Mouse (Mus musculus) heart, postnatal 25 days (tissue): Measurements from ENCODE around the gene Bcar3. TPM values are rescaled to one million over a fixed set of nuclear protein-coding genes. Genes with fewer than 3 reads are reported as not detected.
"Not testable (repeated sequence)": the region's sequence is repeated elsewhere in the genome, so short reads cannot be mapped to it uniquely, and the experiment has no call there.

Source experiments
- DNase-seq: peaks from one replicate; pipeline ENCODE4 v3.0.0; 2022; ENCODE audit warnings: low spot score
- intact Hi-C: fragments of 180-260 bp; cut with DNase I; formaldehyde crosslinking; loops from one replicate; pipeline ENCODE4 v1.15.1; 2025
- total RNA-seq, 2 experiments: library from RNA; stranded (reverse); gene quantifications; 2 replicates each; pipeline ENCODE4 v1.2.3; 2021

Bcar3 gene
- total RNA-seq, 2 experiments from 2014 or later, result 6.4 to 7.2 TPM

DNA sequence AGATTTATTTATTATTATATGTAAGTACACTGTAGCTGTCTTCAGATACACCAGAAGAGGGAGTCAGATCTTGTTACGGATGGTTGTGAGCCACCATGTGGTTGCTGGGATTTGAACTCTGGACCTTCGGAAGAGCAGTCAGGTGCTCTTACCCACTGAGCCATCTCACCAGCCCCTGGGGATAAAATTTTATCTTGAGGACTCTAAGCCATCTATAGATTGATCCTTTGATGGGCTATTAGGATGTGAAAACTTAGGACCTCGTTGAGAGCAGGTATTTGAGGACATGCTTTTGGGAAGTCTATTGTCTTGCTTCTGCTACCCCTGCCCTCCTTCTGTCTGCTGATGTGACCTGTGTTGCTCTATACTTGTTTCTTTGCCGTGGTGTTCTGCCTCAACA, 4.6 kb upstream of the Bcar3 start:
- DNase-seq, result not testable (repeated sequence)
- intact Hi-C loops, result loop anchor here (2.0 kb wide), 1 partner anchor 15 kb away; the partner anchor contains the start of gene Dnttip2

DNA sequence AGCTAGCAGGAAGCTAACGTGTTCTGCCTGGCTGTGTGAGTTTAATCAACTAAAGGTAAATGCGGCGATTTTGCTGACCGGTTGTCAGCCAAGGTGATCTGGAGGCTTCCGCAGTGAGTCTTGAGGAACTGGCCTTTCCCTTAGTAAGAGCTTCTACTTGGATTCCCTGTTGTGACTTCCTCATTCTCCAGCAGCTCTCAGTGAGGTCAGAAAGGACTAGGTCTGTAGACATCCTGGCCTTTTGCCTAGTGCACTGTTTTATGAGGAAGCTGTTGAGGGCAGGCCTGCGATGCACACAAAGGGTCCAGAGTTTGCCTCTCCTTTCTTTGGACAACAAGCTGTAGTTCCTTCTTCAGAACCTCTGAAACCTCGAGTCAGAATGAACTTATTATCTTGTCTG, 3.2 kb upstream of the Bcar3 start:
- intact Hi-C loops, result loop anchor here (10.0 kb wide), 2 partner anchors 326 to 634 kb away; partner anchors contain the start of gene 1810037I17Rik
- no peak for DNase-seq

DNA sequence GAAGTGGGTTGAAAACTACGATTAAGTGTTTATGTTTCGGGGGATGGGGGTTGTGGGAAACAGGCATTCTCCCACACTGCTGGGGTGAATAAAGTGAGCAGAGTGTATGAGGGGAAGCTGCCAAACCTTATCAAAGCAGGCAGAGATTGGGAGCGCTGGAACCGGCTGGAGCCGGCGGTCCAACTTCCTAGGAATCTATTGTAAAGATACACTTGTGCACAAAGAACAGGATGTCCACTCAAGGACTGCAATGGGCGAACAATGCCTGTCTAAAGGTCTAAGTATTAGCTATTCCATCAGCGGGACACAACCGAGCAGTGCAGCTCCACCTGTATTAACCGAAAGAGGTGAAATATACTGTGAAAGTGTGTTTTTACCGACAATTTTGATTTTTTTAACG, 2.1 kb upstream of the Bcar3 start:
- DNase-seq, result peak; percentile 33
- intact Hi-C loops, result loop anchor here (10.0 kb wide), 2 partner anchors 327 to 633 kb away; partner anchors contain the start of gene 1810037I17Rik

DNA sequence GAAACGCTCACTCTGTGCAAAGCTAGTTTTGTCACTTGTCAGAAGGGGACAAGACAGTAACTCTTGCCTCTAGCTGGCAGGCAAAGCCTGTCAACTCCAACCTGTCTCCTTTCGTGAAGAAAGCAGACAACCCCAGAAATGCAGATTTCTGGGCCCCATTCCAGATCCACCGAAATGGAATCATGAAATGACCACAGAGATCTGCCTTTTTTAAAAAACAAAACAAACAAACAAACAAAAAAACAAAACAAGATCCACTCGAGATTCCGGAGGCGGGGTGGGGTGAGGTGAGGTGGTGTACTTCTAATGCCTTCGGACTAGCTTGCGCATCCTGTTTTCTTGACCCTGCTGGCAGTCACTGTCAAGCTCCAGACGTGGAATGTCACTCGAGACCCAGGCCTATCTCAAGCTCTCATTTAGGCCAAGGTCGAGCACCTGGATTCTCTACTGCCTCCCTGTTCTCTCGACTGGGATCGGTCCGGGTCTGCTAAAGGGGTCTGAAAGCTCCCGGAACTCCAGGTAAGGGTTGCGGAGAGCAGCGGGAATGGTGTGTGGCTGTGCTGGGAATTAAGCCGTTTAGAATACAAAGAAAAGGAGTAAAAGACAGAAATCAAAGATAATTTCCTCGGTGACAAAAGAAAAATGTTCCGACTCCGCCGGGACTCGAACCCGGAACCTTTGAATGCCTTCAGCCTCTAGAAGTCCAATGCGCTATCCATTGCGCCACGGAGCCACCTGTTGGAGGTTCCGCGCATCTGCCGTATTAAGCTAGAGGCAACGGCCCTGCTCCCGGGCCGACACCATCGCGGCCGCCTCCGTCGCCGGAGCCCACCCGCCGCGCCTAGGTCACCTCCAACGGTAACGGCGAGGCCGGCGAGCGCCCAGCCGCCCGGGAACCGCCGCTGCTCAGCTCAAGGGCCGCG, 1.4 kb upstream of the Bcar3 start:
- peak; percentile 89 for DNase-seq
- intact Hi-C loops, result loop anchor here (10.0 kb wide), 2 partner anchors 328 to 632 kb away; partner anchors contain the start of gene 1810037I17Rik

DNA sequence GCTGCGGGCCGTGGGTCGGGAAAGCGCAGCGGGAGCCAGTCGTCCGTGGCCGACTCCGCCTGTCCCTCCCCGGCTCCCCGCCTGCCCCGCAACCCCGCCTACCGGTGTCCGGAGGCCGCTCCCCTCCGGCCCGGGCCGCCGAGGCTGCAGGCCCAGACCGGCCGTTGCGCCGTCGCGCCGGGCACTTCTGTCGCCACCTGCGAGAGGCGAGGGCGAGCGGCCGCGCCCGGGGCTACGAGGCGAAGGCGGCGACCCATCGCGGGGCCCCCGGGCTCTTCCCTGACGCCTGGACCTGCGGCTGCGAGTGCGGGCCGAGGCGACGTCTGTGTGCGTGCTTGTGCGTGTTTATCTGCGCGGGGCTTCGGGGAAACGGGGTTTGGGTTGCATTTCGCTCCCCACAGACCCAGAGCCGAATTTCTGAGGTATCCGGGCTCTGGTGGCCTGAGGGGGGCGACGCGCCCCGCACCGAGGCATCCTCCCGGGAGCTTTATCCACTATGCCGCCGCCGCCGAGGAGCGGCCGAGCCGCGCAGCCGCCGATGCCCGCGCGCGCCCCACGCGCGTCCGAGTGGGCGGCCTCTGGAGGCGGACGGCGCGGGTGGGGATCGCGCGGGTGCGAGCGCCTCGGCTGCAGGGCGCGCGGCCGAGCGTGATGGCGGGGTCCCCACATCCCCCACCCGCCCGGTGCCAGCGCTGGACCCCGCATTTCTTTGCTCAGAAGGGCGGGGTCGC, 548 bp upstream of the Bcar3 start:
- peak; percentile 83 for DNase-seq
- intact Hi-C loops, result loop anchor here (10.0 kb wide), 2 partner anchors 329 to 631 kb away; partner anchors contain the start of gene 1810037I17Rik

DNA sequence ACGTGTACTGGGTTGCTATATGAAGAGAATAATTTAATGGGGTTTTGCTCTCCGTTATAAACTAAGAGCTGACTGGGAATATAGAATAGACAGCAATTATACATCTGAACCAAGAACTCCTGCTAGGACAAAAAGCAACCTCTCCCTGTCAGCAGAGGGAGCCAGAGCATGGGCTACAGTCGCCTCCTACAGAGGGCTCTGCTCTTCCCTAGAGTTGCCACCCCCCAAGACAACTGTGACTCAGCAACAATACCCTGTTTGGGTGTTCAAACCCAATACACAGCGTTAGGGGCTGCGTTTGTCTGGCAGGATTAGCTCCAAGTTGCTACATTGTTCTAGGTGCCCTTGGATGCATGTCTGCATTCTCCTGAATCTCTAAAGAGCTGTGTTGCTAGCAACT, 1.6 kb downstream of the Bcar3 start:
- intact Hi-C loops, result loop anchor here (5.0 to 10.0 kb wide), 4 partner anchors 172 to 629 kb away; partner anchors contain the start of gene 1810037I17Rik
- DNase-seq, result no peak

DNA sequence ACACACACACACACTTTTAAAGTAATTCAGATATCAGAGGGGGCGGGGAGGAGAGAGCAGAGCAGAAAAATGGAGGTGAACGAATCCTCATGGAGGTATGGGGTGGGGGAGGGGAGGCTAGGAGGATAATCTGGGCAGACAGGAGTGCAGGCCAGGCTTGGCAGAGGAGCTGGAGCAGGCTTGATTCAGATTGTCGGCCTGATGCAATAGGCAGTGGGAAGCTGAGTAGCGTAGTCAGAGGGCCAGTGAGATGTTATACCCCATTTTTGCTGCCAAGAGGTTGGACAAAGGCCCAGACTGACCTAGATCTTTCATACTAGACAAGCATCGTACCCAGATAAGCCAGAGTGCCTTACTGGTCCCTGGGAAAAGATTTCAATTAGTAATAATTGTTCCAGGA, 3.0 kb downstream of the Bcar3 start:
- intact Hi-C loops, result loop anchor here (5.0 to 10.0 kb wide), 4 partner anchors 170 to 628 kb away; partner anchors contain the start of gene 1810037I17Rik
- no peak for DNase-seq

DNA sequence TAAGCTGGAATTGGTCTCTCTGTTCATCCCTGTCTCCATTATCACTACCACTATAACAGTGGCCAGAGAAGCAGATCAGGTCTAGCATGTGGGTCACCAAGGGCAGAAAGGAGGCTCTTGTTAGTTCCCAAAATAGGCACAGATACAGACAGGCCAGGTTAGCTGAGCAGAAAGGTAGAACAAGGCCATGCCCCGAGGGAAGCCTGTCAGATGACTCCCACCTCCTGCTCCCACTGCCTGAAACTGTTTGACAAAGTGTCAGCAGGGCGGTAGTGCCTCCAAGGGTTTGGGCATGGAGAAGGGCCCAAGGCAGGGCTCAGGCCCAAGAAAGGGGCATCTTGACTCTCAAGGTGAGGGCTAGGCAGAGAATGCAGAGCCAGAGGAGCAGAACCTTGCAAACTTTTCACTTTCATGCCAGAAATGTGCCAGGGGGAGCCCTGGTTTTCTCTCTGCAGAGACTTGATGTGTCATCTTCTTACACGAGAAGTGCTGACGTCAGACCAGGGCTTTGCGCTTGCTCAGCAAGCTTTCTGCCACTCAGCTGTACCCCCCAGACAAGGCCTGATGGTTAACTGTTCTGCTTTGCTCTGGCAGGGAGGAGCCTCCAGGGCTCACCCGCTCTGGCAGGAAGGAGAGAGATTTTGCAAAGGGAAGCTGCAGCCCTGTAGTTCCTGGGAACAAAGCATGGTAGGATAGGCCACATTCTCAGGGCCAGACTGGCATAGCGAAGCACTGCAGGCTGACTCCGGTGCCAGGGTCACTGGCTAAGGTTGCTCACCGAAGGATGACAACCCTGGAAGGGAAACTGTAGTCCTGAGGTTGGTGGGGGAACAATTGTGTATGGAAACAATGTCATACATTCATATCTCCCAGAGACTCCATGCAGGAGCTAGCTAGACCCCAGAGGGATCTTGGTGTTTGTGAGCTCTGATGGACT, 7.3 kb downstream of the Bcar3 start:
- intact Hi-C loops, result no loop called here

DNA sequence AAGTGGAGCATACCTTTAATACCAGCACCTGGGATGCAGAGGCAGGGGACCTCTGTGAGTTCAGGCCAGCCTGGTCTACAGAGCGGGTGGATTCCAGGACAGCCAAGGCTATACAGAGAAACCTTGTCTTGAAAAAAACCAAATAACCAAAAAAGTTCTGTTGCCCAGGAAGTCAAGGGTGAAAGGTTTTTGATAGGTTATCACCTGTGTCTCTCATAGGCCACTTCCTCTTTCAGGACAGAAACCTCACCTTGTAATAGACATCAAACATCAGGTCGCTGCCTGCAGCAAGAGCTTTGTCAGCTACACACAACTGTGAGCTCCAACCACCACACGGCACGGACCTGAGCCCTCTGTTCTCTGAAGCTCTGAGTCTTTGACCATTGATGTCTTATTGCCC, 10.6 kb downstream of the Bcar3 start:
- no peak for DNase-seq
- intact Hi-C loops, result no loop called here

More for the DNA sequence above, 7.3 kb downstream of the Bcar3 start:
- no peak for DNase-seq

DNA sequence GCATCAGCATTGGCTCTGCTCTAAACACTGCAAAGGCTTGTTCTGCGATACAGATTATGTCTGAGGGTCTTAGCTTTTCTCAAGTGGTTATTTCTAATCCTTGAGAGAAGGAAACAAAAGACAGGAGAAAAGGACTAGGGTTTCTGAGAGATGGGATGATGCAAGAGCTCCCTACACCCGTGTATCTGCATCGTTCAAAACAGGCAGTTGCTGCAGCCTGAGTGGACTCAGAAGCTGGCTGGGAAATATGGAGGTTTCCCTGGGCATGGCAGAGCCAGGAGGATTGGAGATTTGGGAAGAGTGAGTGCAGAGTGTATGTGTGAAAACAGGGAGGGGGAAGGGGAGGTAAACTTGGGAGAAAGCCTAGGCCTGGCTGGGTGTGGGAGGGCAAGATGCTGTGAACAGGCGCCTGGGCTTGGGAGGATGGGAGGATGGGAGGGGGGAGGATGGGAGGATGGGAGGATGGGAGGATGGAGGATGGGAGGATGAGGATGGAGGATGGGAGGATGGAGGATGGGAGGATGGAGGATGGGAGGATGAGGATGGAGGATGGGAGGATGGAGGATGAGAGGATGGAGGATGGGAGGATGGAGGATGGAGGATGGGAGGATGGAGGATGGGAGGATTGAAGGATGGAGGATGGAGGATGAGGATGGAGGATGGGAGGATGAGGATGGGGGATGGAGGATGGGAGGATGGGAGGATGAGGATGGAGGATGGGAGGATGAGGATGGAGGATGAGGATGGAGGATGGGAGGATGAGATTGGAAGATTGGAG, 14.1 kb downstream of the Bcar3 start:
- DNase-seq, result no peak
- intact Hi-C loops, result no loop called here

DNA sequence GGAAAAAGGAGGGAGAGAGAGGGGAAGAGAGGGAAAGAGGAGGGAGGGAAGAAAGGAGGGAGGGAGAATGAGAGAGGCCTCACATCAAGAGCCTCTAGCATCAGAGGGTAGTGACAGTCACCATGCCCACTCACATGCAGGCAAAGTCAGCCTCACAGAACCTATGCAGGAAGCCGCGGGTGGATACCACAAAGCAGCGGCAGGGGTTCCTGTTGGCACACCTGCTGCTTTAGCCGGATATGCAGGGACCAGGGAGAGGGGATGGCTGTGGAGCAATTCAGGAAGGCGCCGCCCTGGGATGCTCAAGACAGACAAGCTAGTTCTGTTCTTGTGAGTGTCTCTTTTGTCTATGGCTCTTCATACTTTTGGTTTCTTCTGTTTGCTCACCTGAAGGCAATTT, 15.0 kb downstream of the Bcar3 start:
- no peak for DNase-seq
- intact Hi-C loops, result no loop called here

DNA sequence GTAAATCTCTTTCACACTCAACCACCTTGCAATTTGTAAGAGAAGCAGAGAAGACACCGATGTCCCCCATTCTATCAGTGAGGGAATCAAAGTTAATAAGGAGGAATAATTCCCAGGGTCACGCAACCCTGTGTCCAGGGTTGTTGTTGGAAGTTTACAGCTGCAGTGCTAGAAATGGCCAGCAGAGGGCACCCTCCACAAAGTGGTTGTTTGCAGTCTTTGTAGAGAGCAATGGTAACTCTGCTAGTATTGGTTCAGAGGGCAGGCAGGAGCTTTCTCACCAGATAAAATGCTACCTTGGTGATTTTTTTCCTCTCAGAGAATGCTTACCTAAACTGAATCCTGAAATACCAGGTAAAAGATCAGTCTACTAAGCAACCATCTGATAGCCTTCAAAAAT, 18.1 kb downstream of the Bcar3 start:
- intact Hi-C loops, result loop anchor here (1.0 to 5.0 kb wide), 4 partner anchors 49 to 326 kb away; no protein-coding TSS in a partner anchor
- DNase-seq, result no peak

DNA sequence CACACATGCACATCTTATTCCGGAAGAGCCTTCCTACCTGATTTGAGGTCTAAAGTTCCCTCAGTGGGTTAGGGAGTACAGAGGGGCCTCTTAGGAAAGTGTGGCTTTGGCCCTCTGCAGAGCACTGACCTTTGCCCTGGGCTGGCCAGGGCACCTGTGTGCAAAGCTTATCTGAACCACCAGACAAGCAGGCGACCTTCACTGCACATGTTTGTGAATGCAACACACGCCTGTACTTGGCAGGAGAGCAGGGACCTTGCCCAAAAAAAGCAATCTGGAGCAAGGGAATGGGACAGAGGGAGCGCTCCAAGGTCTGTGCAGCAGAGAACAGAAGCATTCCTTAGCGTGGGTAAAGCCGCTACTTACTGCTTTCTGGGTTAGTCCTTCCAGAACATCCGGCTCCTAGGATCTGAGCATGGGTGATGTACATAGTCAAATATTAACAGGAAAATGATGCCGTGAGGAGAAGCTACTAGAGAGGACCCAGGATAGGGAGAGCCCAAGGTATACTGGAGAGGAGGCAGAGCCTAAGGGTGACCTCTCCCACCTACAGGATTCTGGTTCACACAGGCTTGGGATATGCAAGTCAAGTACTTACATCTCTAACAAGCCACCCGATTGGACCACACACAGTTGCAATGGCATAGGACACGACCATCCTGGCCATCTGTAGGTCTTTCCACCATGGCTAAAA, 19.1 kb downstream of the Bcar3 start:
- no peak for DNase-seq
- intact Hi-C loops, result loop anchor here (1.0 to 5.0 kb wide), 4 partner anchors 48 to 325 kb away; no protein-coding TSS in a partner anchor

DNA sequence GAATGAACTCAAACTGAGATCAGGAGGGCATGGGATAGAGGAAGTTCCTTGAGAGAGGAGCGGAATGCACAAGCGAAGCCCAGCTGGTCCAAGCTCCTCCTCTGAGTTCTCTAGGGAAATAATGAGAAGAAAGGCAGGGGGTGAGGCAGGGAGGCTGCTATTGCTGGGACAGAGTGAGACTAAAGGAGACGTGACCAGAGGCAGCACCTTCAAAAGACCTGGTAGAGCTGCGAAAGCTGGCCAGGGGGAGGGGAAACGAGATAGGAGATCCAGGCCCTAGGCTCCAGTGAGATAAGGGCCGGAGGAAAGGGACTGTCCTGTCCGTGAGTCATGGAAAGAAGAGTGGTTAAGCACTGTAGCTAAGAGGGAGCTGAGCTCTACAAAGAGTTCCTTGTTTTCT, 20.0 kb downstream of the Bcar3 start:
- intact Hi-C loops, result loop anchor here (2.0 to 5.0 kb wide), 2 partner anchors 47 to 108 kb away; no protein-coding TSS in a partner anchor
- DNase-seq, result no peak

DNA sequence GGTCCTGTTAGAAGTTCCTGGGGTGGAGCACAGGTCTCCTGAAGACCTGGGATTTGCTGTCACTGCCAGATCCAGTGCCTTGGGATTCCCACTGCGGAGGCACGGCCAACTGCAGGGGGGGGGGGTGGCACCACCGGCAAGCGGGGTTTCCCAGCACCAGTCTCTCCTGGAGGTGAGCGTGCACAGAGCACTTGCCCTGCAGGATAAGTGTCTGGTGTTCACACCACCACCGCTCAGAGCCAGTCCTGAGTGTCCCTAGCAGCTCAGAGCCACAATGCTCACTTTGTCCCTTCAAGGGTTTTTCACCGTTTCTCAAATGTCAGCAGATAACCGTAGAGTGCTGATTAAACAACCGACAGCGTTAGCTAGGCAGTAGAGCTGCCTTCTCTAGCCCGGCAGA, 22.7 kb downstream of the Bcar3 start:
- no peak for DNase-seq
- intact Hi-C loops, result no loop called here

DNA sequence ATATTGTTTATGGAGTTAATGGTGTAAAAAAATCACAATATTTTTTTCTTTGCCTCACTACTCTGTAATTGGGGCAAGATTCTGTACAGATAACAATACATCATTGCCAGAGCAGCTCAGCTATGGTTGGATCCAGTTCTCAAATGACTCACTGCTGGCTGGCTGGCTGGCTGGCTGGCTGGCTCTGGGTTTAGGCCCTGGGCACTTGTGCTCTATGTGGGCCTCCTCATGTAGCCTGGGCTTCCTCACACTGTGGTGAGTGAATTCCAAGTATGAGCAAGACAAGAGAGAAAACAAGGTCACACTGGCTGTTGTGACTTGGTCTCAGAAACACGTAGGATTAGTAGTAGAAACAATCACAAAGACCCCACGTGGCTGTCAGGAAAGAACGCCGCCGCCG, 23.4 kb downstream of the Bcar3 start:
- no peak for DNase-seq
- intact Hi-C loops, result no loop called here

DNA sequence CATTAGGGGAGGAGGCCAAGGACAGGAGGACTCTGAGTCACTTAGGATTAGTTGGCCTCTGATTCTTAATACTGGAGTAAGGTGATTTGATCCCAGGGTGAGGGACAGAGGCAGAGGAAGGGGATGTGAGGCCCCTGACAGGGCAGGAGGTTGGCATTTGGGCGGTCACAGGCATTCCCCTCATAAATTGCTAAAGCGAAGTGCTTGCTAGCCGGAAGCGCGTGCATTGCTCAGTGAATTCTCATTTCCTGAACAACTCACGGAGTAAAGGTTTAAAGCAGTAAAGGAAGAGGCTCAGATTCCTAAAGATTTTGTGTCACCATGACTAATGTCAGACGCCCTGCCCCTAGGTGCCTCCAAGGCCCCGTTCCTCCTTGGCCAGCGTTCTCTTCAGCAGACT, 28.3 kb downstream of the Bcar3 start:
- intact Hi-C loops, result no loop called here

DNA sequence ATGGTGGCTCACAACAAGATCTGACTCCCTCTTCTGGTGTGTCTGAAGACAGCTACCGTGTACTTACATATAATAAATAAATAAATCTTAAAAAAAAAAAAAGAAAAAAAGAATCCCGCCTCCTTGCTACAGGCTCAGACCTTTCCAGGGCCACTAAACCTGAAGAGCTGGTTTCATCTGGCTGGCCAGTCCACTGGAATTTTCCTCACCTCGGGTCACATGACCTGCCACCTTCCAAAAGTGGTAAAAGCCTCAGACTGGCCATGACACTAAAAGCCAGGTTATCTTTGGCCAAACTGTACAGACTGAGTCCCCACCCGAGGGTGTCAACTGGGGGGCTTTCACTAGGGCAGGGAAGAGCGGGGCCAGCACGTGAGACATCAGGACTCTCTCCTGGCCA, 29.9 kb downstream of the Bcar3 start:
- intact Hi-C loops, result no loop called here
- no peak for DNase-seq

More for the DNA sequence above, 28.3 kb downstream of the Bcar3 start:
- no peak for DNase-seq
